Mouse (Mus musculus): ENCODE results near the gene Nsl1. TPM values are rescaled to one million over a fixed set of nuclear protein-coding genes. Genes with fewer than 3 reads are reported as not detected.
"Not testable (repeated sequence)": the region's sequence is repeated elsewhere in the genome, so short reads cannot be mapped to it uniquely, and the experiment has no call there.

Nsl1 gene
- polyA plus RNA-seq (2015; fragmentation: Nextera tagmentation; extraction: Ambion mirVana), result 1.5 and 1.8 TPM in 2 replicates

DNA sequence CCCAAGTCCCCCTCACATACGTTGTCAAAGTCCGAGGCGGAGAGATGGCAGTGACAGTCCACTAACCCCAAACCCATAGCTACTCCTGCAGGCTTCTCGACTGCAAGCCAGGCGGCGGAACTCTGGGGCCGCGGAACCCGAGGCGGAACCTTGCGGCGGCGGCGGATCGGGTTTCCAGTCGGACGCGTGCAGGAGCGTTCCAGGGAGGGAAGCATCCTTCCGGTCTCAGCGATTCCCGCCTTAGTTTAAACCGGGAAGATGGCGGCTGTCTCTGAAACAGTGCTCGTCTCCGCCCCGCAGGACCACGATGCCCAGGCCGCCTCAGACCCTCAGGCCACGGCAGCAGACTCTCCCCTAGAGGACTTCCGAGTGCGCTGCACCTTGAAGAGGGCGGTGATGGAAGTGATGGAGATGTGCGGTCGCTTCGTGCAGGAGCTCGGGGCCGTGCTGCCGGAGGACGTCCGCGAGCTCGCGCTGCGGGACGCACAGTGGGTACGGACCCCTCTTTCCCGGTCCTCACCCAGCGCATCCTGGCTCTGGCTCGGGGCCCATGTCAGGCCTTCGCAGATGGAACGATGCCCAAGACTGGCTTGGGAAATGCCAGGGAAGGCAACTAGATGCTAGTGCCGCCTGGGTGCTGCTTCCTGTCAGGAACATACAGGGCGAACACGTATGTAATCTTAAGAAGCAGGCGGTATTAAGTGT, at the start of gene Nsl1, which contains the start of gene Tatdn3:
Nsl1 (plus strand) TSS at position 232 of the 705 bp plus-strand sequence.
Tatdn3 (minus strand) TSS at position 152 of the 705 bp plus-strand sequence.
- peak within 1 kb of the TSS; percentile 93 for H3K4me2 ChIP-seq (replicated peaks; ENCODE audit: low read depth, low read length)
- H3K9me3 ChIP-seq (ENCODE audit: low read length), result no peaks in the 10 kb centered on the region
- H3K27ac ChIP-seq (ENCODE audit: low read length), result peak within 1 kb of the TSS; percentile 49; the same call in 1 of the 2 replicates
- DNase-seq (ENCODE audit: low spot score), result peak; percentile 86
- H3K36me3 ChIP-seq (ENCODE audit: insufficient read depth, low read length), result no peaks in the 10 kb centered on the region; the same call in 1 of the 2 replicates
- TF ChIP-seq CTCF (IDR thresholded peaks at IDR 0.05) (peak; percentile 49), EP300 (IDR thresholded peaks at IDR 0.05) (no peak)
- peak within 1 kb of the TSS; percentile 67 for H3K4me3 ChIP-seq (ENCODE audit: low read depth, low read length)
- no peaks in the 10 kb centered on the region for H3K27me3 ChIP-seq (replicated peaks; ENCODE audit: insufficient read depth, low read length)
- WGBS, result under 1% methylated on average over 56 of the region's 56 CpGs
- peak; percentile 92 for ATAC-seq
- peaks cover 9% of the 10 kb centered on the region; the same call in 1 of the 2 replicates for H3K4me1 ChIP-seq (ENCODE audit: insufficient read depth, low read depth, low read length)
- peak within 1 kb of the TSS; percentile 71 for H3K9ac ChIP-seq (replicated peaks; ENCODE audit: low read depth)

DNA sequence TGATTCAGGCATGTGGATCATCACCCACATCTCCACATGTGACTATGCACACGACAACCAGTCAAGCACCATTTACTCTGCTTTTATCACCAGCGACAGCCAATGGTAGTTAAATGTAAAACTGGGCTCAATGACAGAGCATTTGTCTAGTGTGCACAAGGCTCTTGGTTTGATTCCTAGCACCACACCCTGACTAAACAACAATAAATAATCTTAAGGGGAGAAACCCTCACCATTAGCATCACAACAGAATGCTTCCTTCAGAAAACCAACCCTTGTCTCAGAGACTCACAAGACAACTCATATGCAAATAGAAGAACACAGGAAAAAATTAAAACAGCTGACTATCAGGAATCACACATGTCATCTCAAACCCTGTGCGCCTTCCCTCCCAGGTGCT, 48.5 kb upstream of the Nsl1 start:
- 0 out of 2 replicates have a peak, but pooled peaks cover 3% of the 10 kb centered on the region for H3K36me3 ChIP-seq (ENCODE audit: insufficient read depth, low read length)
- 93% methylated on average over 3 of the region's 3 CpGs for WGBS
- H3K4me1 ChIP-seq (ENCODE audit: insufficient read depth, low read depth, low read length), result no peaks in the 10 kb centered on the region
- H3K9me3 ChIP-seq (ENCODE audit: low read length), result no peaks in the 10 kb centered on the region
- H3K27me3 ChIP-seq (replicated peaks; ENCODE audit: insufficient read depth, low read length), result no peaks in the 10 kb centered on the region
- ATAC-seq (no peak), DNase-seq (ENCODE audit: low spot score) (no peak)
- no peak overlapping the region for H3K27ac ChIP-seq (ENCODE audit: low read length)
- TF ChIP-seq EP300 (IDR thresholded peaks at IDR 0.05) (no peak), CTCF (IDR thresholded peaks at IDR 0.05) (no peak)
- H3K9ac ChIP-seq (replicated peaks; ENCODE audit: low read depth), result no peak overlapping the region
- H3K4me3 ChIP-seq (ENCODE audit: low read depth, low read length), result no peak overlapping the region
- no peak overlapping the region for H3K4me2 ChIP-seq (replicated peaks; ENCODE audit: low read depth, low read length)

DNA sequence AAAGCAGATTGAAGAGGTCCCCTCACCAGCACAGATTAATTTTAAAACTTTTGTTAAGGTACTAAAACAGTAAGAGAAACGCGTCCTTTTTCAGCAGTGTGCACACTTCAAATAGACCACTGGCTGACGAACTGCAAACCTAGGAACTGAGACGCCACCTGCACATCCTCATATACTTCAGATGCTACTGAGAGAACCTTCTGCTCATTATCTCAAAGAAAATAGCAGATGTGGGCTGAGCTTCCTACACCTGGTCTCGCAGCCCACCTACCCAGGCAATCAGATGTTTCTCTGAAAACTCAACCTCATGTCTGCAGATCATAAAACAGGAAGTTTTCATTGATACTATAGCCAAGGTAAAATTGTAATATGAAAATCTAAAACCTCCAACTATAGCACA, 43.0 kb upstream of the Nsl1 start:
- H3K9ac ChIP-seq (replicated peaks; ENCODE audit: low read depth), result no peak overlapping the region
- DNase-seq (ENCODE audit: low spot score) (no peak), ATAC-seq (no peak)
- no peak for TF ChIP-seq EP300 (IDR thresholded peaks at IDR 0.05)
- no peak for TF ChIP-seq CTCF (IDR thresholded peaks at IDR 0.05)
- H3K27me3 ChIP-seq (replicated peaks; ENCODE audit: insufficient read depth, low read length), result no peaks in the 10 kb centered on the region
- H3K4me1 ChIP-seq (ENCODE audit: insufficient read depth, low read depth, low read length), result 0 out of 2 replicates have a peak, but pooled peaks cover 3% of the 10 kb centered on the region
- no peak overlapping the region for H3K4me2 ChIP-seq (replicated peaks; ENCODE audit: low read depth, low read length)
- H3K4me3 ChIP-seq (ENCODE audit: low read depth, low read length), result no peak overlapping the region
- no peak overlapping the region for H3K27ac ChIP-seq (ENCODE audit: low read length)
- H3K9me3 ChIP-seq (ENCODE audit: low read length), result no peaks in the 10 kb centered on the region
- WGBS, result 95% methylated on average over 5 of the region's 5 CpGs
- no peaks in the 10 kb centered on the region for H3K36me3 ChIP-seq (ENCODE audit: insufficient read depth, low read length)

DNA sequence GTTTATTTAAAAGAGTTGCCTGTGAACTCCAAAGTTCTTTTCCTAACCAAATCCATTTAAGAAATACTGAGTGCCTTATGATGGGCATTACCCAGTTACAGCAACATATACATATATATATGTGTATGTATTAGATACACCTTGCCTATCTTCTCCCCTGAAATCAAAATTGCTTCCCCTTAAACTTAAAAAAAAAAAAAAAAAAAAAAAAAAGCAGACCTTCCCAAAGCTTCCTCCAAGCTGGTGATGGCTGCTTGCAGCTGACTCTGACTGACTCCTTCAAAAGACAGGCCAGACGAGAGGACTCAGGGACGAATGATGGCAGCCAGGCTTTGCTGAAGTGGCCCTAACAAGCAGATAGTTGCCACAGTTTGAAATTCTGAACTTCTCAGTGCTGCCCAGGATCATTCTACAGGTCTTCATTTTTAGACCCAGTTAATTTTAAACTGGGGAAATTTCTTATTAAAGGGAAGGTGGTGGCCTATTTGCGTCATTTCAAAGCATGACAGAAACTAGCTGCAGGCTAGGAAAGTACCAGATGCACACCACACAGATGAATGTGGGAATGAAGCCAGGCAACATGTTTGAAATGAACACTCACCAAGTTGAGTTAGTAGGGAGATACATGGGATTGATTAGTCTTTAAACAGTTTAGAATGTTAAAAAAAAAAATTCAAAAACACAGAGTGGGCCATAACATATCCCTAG, 42.4 kb upstream of the Nsl1 start:
- H3K9ac ChIP-seq (replicated peaks; ENCODE audit: low read depth), result no peak overlapping the region
- 84% methylated on average over 3 of the region's 3 CpGs for WGBS
- H3K9me3 ChIP-seq (ENCODE audit: low read length), result no peaks in the 10 kb centered on the region
- TF ChIP-seq CTCF (IDR thresholded peaks at IDR 0.05), result no peak
- TF ChIP-seq EP300 (IDR thresholded peaks at IDR 0.05), result no peak
- no peak for ATAC-seq
- H3K4me2 ChIP-seq (replicated peaks; ENCODE audit: low read depth, low read length), result no peak overlapping the region
- no peak overlapping the region for H3K4me3 ChIP-seq (ENCODE audit: low read depth, low read length)
- H3K36me3 ChIP-seq (ENCODE audit: insufficient read depth, low read length), result no peaks in the 10 kb centered on the region
- no peak for DNase-seq (ENCODE audit: low spot score)
- no peak overlapping the region for H3K27ac ChIP-seq (ENCODE audit: low read length)
- H3K4me1 ChIP-seq (ENCODE audit: insufficient read depth, low read depth, low read length), result peaks cover 9% of the 10 kb centered on the region; the same call in 1 of the 2 replicates
- H3K27me3 ChIP-seq (replicated peaks; ENCODE audit: insufficient read depth, low read length), result no peaks in the 10 kb centered on the region

DNA sequence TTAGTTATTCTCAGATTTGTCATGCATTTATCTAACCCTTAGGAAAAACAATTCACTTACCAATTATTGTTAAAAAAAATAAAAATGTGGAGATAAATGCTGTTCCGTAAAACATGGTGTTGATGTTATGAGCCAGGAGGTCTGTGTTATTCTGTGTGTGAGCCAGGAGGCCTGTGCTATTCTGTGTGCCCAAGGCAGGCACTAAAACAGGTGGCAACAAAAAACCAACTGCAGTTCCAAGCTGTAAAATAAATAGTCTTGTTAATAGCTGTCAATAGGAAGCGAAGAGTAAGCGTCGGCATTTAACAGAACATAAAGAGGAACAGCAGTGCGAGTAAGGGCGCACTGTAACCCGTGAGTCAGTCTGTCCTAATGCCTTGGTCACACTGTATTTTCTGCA, 41.8 kb upstream of the Nsl1 start:
- no peak overlapping the region for H3K4me2 ChIP-seq (replicated peaks; ENCODE audit: low read depth, low read length)
- no peaks in the 10 kb centered on the region for H3K9me3 ChIP-seq (ENCODE audit: low read length)
- no peak for DNase-seq (ENCODE audit: low spot score)
- no peak overlapping the region for H3K4me3 ChIP-seq (ENCODE audit: low read depth, low read length)
- H3K9ac ChIP-seq (replicated peaks; ENCODE audit: low read depth), result no peak overlapping the region
- H3K4me1 ChIP-seq (ENCODE audit: insufficient read depth, low read depth, low read length), result peaks cover 9% of the 10 kb centered on the region; the same call in 1 of the 2 replicates
- no peaks in the 10 kb centered on the region for H3K27me3 ChIP-seq (replicated peaks; ENCODE audit: insufficient read depth, low read length)
- no peak for TF ChIP-seq CTCF (IDR thresholded peaks at IDR 0.05)
- no peak for TF ChIP-seq EP300 (IDR thresholded peaks at IDR 0.05)
- WGBS, result 89% methylated on average over 7 of the region's 7 CpGs
- no peak overlapping the region for H3K27ac ChIP-seq (ENCODE audit: low read length)
- H3K36me3 ChIP-seq (ENCODE audit: insufficient read depth, low read length), result no peaks in the 10 kb centered on the region
- no peak for ATAC-seq

DNA sequence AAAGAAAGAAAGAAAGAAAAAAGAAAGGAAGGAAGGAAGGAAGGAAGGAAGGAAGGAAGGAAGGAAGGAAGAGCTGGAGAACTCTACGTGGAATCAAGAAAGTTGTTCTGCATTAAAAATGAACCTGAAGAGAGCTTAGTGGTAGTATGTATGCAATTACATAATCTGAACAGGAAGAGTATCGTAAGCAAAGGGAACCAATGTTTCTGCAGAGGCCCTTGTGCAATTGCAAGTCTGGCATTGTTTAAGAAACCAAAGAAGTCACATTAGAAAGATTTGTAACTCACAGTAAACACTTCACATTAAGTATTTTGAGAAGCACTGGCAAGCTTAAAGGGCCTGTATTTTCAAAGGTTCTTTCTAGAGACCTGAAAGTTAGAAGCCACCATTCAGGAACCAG, 39.7 kb upstream of the Nsl1 start:
- Histone ChIP-seq H3K4me3 (ENCODE audit: low read depth, low read length) (no peak overlapping the region), H3K4me1 (ENCODE audit: insufficient read depth, low read depth, low read length) (peaks cover 14% of the 10 kb centered on the region; the same call in 1 of the 2 replicates), H3K4me2 (replicated peaks; ENCODE audit: low read depth, low read length) (no peak overlapping the region), H3K9ac (replicated peaks; ENCODE audit: low read depth) (no peak overlapping the region), H3K9me3 (ENCODE audit: low read length) (no peaks in the 10 kb centered on the region), H3K27ac (ENCODE audit: low read length) (no peak overlapping the region), H3K27me3 (replicated peaks; ENCODE audit: insufficient read depth, low read length) (no peaks in the 10 kb centered on the region), H3K36me3 (ENCODE audit: insufficient read depth, low read length) (no peaks in the 10 kb centered on the region)
- DNase-seq (ENCODE audit: low spot score) (peak; percentile 92), ATAC-seq (no peak)
- 22% methylated on average over 2 of the region's 2 CpGs for WGBS
- peak; percentile 14; the same call in 1 of the 2 replicates for TF ChIP-seq EP300 (IDR thresholded peaks at IDR 0.05)
- no peak for TF ChIP-seq CTCF (IDR thresholded peaks at IDR 0.05)

DNA sequence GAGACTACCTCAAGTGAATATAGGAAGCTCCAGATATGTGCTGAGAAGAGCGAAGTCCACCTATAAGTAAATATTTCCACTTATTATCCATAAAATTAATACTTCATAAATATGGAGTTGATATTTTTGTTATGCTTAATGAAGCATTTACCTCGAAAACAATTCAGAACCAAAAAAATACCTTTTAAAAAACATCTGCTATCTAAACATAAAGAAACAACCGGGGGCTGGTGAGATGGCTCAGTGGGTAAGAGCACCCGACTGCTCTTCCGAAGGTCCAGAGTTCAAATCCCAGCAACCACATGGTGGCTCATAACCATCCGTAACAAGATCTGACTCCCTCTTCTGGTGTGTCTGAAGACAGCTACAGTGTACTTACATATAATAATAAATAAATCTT, 39.0 kb upstream of the Nsl1 start:
- not testable (repeated sequence) for ATAC-seq; H3K27me3 ChIP-seq (replicated peaks; ENCODE audit: insufficient read depth, low read length); H3K36me3 ChIP-seq (ENCODE audit: insufficient read depth, low read length); H3K4me2 ChIP-seq (replicated peaks; ENCODE audit: low read depth, low read length); H3K4me3 ChIP-seq (ENCODE audit: low read depth, low read length); H3K9ac ChIP-seq (replicated peaks; ENCODE audit: low read depth); H3K9me3 ChIP-seq (ENCODE audit: low read length); DNase-seq (ENCODE audit: low spot score)
- Histone ChIP-seq H3K4me1 (ENCODE audit: insufficient read depth, low read depth, low read length) (peaks cover 14% of the 10 kb centered on the region; the same call in 1 of the 2 replicates), H3K27ac (ENCODE audit: low read length) (0 out of 2 replicates have a peak overlapping the region, but pooled peaks have one; percentile 38)
- 96% methylated on average over 5 of the region's 6 CpGs for WGBS

Data from lung, postnatal 0 days (tissue).